Mouse (Mus musculus) granulocyte monocyte progenitor cell, adult 5-6 weeks (primary cell): ENCODE measurements around the gene Axin1. TPM values are rescaled to one million over a fixed set of nuclear protein-coding genes. Genes with fewer than 3 reads are reported as not detected.
A peak's percentile ranks its signal among the peaks of the same experiment; 100 is the strongest.
"Not testable (repeated sequence)": the region's sequence is repeated elsewhere in the genome, so short reads cannot be mapped to it uniquely, and the experiment has no call there.

Experiments
- ATAC-seq: replicated peaks from 2 replicates; pipeline ENCODE4 v1.8.0; 2016; ENCODE audit warnings: mild to moderate bottlenecking, moderate TSS enrichment, inconsistent platforms; ENCODE audit not compliant: poor library complexity, severe bottlenecking
- total RNA-seq, 2 experiments: library from RNA; stranded (forward) in 1 of 2; stranded (reverse) in 1 of 2; fragments of 200-712, 200-1000 nt in 1 of 2; fragments of >200 nt in 1 of 2; fragmentation: Nextera tagmentation in 1 of 2; gene quantifications; 2 replicates each; pipeline ENCODE4 v1.2.3; 2014 to 2017

The Axin1 gene
- total RNA-seq, 2 experiments from 2014 or later, result 28.3 to 147 TPM

DNA sequence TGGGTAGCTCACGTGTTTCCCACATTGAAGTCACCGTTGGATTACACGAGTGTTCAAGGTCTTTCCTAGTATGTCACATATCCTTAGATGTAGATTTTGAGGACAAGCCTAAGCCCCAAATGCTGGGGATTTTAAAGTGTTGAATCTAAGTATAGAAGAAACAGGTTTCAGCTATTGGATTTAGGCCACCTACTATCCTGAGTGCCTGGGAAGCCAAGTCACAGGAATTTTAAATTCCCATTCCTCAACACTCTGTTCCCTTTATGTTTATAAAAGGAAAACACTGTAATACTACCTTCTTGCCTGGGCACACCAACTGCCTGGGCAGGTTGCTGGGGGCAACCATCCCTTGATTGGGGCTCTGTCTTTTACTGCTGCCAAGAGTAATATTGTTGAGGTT is 42.7 kb downstream of the Axin1 start:
- ATAC-seq, result no peak

DNA sequence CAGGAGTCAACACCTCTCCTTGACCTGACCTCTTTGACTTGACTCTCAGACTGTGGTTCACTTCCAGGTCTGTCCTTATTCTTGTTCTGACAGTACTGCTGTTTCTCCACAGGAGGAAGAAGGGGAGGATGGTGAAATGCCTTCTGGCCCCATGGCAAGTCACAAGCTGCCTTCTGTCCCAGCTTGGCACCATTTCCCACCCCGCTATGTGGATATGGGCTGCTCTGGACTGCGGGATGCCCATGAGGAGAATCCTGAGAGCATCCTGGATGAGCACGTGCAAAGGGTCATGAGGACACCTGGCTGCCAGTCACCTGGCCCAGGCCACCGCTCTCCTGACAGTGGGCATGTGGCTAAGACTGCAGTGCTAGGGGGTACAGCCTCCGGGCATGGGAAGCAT is 49.1 kb downstream of the Axin1 start:
- ATAC-seq, result no peak; the same call in 1 of the 2 replicates

DNA sequence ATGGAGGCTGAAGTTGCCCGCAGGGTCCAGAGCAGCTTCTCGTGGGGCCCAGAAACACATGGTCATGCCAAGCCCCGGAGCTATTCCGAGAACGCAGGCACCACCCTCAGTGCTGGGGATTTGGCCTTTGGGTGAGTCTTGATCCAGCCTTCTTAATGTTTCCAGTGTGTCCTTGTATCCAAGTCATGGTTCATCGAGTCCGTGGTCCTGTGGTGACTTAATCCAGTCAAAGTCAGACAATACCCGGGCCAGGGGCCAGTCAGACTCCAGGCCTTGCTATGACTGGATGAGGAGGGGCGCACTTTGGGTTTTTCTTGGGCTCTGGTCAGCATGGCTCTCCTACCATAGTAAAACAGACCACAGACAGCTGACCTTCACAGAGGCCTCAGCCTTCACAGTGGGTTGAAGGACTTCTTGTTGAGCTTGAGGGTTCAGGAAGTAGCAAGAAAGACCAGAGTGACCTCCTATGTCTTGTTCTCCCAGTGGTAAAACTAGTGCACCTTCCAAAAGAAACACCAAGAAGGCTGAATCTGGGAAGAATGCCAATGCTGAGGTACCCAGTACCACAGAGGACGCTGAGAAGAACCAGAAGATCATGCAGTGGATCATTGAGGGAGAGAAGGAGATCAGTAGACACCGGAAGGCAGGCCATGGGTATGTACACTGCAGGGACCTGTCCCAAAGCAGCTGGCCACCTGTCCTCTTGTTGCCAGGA is 49.8 kb downstream of the Axin1 start:
- ATAC-seq, result no peak

DNA sequence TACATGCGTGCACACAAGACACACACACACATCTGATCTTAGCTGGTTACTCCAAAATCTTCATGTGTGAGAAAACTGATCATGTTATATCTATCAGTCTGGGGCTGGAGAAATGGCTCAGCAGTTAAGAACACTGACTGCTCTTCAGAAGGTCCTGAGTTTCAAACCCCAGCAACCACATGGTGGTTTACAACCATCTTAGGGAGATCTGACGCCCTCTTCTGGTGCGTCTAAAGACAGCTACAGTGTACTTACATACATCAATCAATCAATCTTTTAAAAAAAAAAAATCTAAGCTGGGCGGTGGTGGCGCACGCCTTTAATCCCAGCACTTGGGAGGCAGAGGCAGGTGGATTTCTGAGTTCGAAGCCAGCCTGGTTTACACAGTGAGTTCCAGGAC is 53.0 kb downstream of the Axin1 start:
- not testable (repeated sequence) for ATAC-seq

DNA sequence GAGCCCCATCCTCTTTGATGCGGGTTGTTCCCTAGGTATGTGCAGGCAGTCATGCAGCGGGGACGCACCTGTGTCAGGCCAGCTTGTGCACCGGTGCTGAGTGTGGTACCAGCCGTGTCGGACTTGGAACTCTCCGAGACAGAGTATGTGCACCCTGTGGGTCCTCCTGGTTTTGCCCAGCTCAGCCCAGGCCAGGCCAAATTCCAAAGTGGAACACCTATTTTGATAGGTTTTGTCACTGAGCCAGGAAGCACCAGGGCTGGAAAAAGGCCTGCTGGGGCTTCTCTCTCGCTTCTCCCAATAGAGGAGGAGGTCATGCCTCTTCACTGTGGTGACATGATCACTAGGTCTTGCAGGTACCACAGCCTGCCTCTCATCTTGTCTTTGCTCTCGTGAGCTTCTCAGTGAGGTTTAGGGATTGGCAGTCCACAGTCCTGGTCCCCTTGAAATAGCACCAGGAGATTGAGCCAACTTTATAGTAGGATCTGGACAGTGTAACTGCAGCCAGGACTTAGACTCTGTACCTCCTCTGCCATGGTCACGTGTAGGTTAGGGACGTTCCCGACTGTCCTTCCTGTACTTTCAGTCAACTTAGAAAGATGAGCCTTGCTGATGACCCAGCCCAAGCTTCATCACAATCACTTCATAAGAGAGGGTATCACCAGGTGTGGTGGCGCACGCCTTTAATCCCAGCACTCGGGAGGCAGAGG is 54.1 kb downstream of the Axin1 start:
- ATAC-seq, result no peak

DNA sequence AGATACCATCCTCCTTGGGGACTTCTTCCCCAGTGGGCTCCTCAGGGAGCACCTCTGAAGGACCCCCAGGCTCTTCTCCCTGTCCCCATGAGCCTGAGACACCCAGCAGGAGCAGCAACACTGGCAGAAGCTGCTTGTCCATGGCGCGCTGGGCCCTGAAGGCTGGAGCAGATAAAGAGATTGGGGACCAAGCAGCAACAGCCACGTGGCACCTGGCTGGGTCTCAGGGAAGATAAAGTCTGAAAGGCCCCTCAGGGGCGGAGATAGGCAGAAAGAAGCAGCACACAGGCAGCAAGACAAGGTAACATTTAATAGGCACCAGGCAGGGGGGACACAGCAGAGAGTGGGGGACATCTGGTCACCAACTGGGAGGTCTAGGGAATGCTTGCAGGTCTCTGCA is 60.4 kb downstream of the Axin1 start, which contains the start of gene Pdia2:
Pdia2 (minus strand) TSS at position 196 of the 400 bp plus-strand sequence.
- no peak for ATAC-seq

DNA sequence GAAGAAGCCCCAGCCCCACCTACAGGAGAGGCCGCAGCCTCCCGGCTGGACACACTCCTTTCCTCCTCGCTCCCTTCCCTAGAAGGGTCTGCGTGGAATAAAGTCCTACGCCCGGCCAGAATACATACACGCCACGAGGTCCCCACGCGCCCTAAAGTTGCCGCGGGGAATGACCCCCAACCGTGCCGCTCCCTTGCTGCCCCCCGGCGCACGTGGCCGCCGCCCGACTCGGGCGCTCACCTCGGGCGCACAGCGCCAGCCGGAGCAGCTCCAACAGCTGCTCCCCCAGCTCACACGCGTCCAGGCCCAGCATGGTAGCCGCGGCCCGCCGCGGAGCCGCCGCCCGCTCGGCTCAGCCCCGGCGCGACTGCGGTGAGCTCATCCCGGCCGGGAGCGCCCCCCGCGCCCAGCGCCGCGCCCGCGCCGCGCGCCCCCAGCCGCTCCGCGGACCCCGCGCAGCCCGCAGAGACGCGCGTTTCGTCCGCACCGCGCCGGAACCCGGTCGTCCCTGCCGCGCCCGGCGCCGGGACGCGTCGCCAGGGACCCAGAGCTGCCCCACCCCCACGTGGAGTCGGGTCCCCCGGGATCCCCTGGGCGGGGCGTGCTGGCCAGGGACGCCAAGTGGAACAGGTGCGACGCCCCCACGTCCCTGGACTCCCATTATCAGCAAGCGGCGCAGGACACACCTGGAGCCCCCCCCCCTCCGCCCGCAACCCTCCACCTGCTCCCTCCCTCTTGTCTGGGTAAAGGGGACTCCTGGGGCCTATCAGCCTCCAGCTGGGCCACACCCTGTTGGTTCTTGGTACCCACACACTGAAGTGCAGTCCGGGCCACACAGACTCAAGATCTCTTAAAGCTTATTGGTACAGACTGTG is 62.6 kb downstream of the Axin1 start:
- no peak for ATAC-seq

DNA sequence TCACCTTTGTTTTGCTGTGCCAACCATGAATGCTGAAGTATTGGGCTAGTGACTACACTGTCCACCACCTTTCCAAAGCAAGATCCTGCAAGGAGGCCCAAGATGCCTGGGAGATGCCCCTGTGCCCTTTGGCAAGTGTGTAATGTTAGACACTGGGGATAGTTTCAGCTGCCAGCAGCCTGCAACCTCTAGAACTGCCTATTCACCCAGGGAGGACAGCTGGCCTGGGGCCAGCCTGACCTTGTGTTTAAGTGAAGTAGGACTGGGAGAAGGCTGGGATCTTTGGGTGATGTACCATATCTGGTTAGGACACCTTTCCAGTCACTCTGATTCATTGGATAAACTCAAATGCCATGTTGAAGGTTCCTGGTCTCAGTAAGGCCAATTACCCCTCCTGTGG is 63.5 kb downstream of the Axin1 start:
- no peak for ATAC-seq

DNA sequence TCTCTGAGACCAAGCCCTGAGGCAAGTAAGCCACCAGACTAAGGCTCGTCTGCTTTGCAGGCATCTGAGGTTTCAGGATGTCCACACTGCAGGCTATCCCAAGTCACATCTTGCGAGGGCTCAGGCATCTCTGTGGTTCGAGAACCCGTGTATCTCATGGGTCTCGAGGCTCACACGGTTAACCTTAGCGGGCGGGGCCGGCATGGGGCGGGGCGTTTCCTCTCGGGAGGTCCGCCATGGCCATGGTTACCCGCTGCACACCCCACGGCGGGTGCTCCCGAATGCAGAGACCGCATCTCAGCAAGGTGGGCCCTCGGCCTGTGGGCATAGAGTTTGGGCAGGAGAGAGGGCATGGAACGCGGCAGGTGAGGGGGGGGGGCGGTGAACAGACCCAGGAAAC is 64.2 kb downstream of the Axin1 start, which contains the start of gene Rgs11:
Rgs11 (plus strand) TSS at position 215 of the 400 bp plus-strand sequence.
- ATAC-seq, result peak; percentile 25; the same call in 1 of the 2 replicates

DNA sequence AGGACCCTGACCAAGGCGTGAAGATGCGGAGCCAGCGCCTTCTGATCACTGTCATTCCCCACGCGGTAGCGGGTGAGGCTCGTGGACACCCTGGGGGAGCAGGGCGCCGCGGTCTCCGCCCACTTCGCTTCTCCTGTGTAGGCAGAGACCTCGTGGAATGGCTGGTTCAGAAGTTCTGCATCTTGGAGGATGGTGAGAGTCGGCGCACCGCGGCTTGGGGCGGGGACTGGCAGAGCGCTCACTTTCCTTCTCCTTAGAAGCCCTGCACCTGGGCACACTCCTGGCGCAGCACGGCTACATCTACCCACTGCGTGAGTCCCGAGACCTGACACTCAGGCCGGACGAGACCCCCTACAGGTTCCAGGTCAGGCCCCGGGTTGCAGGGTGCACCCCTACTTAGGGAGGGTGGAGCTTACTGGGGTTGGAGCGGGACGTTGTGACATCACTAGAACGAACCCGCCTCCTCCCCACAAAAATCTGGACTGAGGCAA is 64.9 kb downstream of the Axin1 start:
- peak; percentile 47 for ATAC-seq

DNA sequence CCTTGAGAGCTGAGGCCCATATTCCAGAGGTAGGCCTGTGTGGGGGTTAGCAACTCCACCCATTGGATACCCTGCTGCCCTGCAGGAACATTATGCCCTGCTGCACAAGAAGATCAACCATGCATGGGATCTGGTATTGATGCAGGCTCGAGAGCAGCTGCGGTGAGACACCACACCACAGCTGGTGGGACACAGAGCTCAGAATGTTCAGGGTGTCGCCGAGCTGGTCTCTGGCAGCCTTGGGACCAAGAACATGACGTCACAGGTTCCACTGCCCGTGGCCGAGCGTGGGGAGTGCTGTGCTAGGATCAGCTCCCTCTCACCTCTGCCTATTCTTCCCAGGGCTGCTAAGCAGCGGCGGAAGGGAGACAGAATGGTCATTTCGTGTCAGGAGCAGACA is 66.3 kb downstream of the Axin1 start:
- no peak for ATAC-seq

DNA sequence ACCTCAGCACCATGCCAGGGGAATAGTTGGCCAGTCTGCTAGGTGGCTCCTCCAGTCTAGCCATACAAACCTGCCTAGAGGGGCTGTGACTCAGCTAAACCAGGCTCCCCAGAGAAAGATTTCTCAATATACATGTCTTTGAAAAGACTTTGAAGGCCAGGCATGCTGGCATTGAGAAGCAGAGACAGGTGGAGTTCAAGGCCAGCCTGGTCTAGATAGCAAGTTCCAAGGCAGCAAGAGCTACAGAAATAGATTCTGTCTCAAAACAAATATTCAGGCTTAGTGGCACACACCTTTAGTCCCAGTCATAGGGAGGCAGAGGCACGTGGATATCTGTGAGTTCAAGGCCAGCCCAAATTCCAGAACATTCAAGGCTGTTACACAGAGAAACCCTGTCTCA is 67.9 kb downstream of the Axin1 start:
- ATAC-seq, result no peak

DNA sequence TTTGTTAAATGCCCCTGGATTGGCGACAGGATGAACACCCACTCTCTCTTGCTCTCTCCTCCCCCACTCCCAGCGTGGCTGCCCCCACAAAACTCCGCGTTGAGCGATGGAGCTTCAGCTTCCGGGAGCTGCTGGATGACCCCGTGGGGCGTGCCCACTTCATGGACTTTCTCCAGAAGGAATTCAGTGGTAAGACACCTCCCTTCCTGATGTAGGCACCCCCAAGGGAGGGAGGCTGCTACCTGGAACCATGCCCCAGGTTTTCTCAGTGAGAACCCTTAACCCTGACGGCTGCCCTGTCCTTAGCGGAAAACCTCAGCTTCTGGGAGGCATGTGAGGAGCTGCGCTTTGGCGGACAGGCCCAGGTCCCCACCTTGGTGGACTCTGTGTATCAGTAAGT is 69.2 kb downstream of the Axin1 start, which contains the start of gene Arhgdig:
Arhgdig (minus strand) TSS at position 101 of the 400 bp plus-strand sequence.
- ATAC-seq, result no peak

DNA sequence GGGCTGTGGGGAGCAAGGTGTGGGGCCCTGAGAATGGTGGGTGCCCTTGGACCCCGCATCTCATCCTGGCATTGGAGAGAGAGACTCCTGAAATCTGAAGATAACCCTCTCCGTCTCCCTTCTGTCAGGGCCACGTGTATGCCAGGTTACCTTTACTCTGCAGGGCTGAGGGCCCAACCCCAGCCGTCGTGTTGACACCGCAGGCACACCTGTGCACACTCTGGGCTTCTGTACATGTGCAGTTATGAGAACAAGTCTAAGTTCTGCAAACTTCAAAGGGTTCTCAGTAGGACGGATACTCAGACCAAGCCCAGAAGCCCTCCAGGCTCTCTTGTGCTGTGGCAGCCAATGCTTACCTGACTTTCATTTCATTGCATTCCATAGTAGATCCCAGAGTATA is 73.8 kb downstream of the Axin1 start:
- ATAC-seq, result no peak

DNA sequence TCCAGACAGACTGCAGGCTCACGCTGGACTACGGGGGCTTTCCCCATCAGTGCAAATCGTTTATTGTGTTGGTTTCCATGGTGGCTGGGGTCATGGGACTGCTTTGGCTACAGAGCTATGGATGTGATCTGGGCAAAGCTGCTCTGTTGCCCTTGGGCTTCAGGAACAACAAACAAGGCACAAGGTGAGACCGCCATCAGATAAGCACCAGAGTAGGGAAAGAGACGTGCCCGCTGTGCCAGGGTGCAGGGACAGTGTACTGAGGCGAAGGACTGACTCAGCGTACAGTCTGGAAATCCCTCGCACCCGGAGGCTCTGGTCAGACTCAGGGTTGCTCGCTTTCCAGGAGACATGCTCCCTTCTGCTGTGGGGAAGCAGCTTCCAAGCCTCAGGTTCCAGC is 74.2 kb downstream of the Axin1 start:
- ATAC-seq, result no peak

DNA sequence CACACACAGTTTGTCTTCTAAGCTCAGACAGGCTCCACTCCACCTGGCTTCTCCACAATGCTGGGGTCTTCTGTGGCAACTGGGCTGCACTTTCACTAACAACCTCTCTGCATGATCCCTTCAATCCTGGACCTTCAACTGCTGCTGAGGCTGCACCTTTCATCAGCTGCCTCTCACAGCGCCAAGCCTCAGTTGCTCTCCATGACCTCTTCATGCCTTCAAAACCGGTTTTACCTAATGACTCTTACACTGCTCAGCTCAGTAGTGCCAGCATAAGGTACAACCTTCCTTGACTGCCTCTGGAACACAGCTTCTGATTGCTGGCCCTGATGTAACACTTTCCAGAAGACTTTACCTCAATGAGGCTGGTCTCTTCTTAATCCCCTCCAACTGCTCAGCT is 83.0 kb downstream of the Axin1 start:
- no peak for ATAC-seq

DNA sequence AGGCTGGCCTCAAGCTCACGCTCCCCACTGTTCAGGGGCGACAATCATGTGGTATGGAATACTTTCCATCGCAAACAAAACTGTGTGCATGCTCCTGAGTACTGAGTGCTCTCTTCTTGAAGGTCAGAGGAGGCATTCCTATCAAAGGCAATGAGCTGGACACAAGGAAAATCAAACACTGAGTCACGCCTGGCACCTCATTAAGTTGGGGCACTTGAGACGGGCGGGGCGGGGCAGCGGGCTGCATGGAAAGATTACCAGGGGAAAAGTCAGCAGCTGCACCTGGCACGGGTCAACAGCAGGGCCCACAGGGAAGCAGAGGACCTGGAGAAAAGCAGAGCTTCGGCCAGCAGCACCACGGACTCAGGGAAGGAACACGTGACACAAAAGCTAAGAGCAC is 86.7 kb downstream of the Axin1 start:
- ATAC-seq, result no peak

DNA sequence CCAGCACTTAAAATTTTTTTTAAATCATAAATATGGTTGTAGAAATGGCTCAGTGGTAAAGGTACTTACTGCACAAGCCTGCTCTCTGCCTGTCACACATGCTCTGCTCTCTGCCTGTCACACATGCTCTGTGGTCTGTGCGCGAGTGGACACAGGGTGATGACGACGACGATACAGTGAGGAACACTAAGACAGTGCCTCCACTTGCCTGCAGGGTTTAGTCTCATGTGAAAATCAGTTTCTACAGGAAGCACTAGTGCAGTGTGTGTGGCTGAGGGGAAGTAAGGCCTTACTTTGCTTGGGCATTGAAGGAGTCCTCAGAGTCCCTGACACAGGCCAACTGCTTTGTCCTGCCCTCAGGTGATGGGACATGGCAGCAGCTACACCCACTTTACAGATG is 91.3 kb downstream of the Axin1 start:
- peak; percentile 82 for ATAC-seq

DNA sequence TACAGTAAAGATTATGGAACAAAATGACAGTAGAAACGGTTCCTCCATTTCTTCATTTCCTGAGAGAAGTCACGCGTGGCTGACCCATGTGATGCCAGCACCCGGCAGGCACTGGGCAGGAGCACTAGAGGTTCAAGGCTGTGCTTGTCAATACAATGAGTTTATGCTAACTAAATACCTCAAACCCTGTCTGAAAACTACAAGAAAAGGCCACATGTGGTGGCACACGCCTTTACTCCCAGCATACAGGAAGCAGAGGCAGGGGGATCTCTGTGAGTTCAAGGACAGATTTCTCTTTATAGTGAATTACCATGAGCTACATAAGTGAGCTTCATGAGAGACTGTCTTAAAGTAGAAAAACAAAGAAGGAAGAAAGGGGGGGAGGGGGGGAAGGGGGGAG is 92.7 kb downstream of the Axin1 start:
- ATAC-seq, result peak; percentile 50

DNA sequence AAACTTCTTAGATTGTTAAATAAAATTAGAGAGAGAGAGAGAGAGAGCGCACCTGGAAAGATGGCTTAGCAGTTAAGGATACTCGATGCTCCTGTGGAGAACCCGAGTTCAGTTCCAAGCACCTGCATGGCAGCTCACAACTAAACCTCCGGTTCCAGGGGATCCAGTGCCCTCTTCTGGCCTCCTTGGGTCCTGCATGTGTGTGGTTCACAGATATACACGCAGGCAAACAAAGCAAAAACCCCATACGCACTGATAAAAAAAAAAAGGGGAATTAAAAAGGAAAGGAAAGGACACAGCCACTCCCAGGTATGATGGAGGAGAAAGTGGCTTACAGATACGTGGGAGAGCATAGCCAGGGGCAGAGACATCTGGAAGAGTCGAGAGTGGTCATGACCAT is 94.4 kb downstream of the Axin1 start:
- ATAC-seq, result no peak

DNA sequence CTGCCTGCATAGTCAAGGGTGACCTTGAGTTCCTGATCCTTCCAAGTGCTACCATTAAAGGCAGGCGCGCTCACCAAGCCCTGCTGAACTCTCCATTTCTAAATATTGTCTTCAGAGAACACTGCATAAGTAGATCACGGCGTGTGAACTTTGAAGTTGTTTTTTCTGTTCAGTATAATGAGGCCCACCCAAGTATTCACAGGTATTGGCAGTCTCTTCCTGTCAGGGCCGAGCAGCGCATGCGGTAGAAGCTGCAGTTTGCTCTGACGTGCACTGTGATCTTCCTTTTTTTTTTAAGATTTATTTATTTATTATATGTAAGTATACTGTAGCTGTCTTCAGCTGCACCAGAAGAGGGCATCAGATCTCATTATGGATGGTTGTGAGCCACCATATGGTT is 95.9 kb downstream of the Axin1 start:
- no peak for ATAC-seq
